Mouse (Mus musculus) natural killer cell, adult 2 months (primary cell): ENCODE measurements around the gene Bola1.
"Not testable (repeated sequence)": the region's sequence is repeated elsewhere in the genome, so short reads cannot be mapped to it uniquely, and the experiment has no call there.

ENCODE experiments used
- DNase-seq, 2 experiments: peaks; one replicate each; pipeline ENCODE4 v3.0.0; 2022; ENCODE audit warnings: low spot score in 2 of 2

Gene Bola1

GRCm38 (mm10) chr3:96226695-96227648 is 7.5 kb upstream of the Bola1 start:
- no peak for DNase-seq

DNA sequence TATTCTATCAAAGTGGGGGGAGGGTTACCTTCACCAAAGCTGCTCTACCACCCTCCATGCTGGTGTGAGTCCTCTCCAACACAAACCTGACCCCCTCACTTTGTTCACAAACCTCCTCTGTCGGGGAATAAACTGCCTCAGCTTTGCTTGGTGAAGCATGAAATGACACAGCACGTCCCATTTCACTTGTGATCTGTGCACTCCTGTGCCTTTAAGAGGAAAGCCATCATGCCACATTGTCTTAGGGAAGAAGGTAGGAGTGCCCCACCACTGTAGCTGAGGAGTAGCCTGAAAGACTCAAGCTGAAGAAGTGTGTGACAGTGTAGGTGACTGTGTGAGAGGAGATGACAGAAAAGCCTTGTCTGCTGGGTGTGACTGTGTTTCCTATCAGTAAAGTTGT is 5.9 kb upstream of the Bola1 start:
- no peak for DNase-seq

- DNase-seq: no peak
Measured at GRCm38 (mm10) chr3:96222774-96223173, 3.3 kb upstream of the Bola1 start.

GRCm38 (mm10) chr3:96221640-96222038 is 2.1 kb upstream of the Bola1 start:
- no peak for DNase-seq

DNA sequence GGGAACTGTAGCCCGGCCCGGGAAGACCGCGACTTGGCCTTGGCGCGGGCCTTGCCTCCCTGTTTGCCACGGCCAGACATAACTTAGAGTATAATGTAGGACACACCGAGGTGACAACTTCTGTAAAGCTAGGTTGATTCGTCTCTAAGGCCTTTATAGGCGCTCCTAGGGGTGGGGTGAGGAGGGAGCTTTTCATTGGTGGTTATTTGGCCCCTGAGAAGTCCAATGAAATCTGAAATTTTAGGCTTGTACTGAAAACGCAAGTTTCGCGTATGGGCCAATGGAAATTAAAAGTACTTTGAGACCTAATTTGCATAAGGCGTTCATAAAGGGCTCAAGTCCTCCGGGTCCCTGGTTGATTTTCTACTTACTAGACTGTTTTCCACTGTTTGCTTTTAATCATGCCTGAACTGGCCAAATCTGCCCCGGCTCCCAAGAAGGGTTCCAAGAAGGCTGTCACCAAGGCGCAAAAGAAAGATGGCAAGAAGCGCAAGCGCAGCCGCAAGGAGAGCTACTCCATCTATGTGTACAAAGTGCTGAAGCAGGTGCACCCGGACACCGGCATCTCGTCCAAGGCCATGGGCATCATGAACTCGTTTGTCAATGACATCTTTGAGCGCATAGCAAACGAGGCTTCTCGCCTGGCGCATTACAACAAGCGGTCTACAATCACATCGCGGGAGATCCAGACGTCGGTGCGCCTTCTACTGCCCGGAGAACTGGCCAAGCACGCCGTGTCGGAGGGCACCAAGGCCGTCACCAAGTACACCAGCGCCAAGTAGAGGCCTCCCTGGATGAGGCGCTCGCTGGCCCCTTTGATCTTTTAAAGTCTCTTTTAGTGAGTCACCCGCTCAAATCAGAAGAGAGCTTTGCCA is 1.5 kb upstream of the Bola1 start, which contains the start of the genes Hist2h2ac and Hist2h2be:
Gene Hist2h2ac (minus strand): TSS at position 116 of the 875 bp plus-strand sequence.
Gene Hist2h2be (plus strand): TSS at position 355 of the 875 bp plus-strand sequence.
- peak; percentile 84 to 88 for DNase-seq

DNA sequence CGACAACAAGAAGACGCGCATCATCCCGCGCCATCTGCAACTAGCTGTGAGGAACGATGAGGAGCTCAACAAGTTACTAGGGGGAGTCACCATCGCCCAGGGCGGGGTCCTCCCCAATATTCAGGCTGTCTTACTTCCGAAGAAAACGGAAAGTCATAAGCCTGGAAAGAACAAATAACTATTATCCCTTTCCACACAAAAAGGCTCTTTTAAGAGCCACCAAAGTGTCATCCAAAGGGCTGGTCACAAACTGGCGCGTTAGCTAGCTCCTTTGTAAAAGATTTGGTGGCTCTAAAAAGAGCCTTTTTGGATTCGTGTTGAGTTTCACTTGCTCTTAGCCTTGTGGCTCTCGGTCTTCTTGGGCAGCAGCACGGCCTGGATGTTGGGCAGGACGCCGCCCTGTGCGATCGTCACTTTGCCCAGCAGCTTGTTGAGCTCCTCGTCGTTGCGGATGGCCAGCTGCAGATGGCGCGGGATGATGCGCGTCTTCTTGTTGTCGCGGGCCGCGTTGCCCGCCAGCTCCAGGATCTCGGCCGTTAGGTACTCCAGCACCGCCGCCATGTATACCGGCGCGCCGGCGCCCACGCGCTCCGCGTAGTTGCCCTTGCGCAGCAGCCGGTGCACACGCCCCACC is 739 bp upstream of the Bola1 start:
- DNase-seq: not testable (repeated sequence)

DNA sequence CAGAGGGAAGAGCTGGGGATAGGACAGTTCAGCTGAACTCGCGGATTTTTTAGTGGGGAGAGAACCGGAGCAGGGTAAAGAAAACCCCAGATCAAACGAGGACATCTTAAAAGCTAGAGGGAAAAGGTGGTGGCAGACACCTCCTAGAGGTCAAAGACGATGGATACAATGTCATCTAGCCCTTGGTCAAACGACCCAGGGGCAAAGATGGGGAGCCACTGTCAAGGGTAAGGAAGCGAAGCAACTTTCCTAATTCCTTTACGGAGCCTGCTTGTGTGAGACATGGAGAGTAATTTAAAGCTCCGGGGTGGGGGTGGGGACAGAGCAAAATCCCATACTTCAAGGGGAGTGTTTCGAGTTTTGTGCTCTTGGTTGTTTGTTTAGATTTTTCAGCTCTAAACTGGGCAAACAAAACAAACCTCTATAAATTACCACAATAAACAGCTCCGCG is 293 bp downstream of the Bola1 start:
- peak; percentile 54 to 60 for DNase-seq

DNA sequence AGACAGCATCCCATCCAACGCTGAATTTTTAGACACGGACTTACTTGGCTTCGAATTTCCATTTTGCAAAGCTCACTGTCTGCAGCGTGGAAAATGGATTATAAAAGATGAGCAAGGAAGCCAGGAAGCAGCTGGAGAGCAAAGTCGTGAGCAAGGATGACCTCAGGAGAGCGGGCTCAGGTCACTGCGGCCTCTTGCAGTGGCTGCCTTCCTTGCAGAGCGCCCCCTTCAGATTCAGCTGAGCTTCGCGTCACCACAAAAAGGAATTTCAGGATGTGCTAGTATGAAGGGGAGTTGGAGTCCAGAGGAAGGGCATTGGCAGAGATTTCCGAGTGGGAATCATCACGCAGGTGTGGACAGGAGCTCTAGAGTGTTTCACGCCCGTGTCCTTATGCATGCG is 10.3 kb downstream of the Bola1 start:
- no peak for DNase-seq

- no peak for DNase-seq
Measured at GRCm38 (mm10) chr3:96207819-96208218, 11.7 kb downstream of the Bola1 start.

GRCm38 (mm10) chr3:96199731-96200130 is 19.8 kb downstream of the Bola1 start:
- peak in 1 of 2 experiments; percentile 22 for DNase-seq

DNA sequence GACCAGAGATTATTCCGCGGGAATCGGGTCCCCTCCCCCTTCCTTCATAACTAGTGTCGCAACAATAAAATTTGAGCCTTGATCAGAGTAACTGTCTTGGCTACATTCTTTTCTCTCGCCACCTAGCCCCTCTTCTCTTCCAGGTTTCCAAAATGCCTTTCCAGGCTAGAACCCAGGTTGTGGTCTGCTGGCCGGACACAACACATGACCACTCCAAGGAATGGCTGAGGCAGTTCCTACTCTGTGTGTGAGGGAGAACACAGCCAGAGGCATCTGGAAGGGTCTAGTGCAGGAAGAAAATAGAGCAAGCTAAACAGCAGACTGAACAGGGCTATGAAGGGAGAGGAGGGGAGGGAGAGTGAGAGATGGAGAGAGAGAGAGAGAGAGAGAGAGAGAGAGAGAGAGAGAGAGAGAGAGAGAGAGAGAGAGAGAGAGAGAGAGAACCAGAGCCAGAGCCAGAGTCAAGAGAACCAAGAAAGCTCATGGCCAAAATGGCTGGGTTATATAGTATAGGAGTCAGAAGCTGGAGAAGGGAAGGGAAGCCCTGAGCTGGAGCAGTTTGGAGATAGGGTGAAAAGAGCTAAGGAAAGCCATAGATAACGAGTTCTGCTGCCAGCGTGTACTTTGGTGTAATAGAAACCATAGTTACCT is 20.8 kb downstream of the Bola1 start:
- not testable (repeated sequence) for DNase-seq

GRCm38 (mm10) chr3:96198181-96198580 is 21.3 kb downstream of the Bola1 start:
- DNase-seq: peak; percentile 71

DNA sequence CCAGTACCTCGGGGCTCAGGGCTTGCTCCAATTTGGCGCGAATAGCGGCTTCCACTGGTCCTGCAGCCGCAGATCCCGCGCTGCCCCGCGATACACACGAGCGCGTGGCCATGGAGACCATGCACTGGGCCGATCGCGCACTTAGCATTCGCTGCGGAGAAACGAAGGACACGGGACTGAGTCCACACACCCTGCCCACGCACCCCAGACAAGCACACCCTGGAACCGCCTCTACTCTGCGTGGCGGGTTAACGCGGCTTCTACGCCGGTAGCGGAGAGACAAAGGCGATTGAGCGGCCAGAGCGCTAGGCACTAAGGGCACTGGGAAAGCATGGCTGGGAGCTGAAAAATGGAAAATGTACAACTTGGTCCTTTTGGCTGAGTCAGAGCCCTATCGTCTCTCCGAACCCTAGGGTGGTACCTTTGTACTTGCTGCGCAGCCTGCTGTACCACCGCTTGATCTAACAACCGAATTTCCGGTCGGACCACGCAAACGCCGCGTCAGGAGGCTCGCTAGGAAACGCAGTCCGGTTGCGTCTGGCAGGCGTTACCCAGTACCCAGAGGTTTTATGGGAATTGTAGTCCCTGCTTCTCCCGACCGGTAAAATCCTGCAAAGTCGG is 22.3 kb downstream of the Bola1 start:
- DNase-seq: peak; percentile 86 to 87

DNA sequence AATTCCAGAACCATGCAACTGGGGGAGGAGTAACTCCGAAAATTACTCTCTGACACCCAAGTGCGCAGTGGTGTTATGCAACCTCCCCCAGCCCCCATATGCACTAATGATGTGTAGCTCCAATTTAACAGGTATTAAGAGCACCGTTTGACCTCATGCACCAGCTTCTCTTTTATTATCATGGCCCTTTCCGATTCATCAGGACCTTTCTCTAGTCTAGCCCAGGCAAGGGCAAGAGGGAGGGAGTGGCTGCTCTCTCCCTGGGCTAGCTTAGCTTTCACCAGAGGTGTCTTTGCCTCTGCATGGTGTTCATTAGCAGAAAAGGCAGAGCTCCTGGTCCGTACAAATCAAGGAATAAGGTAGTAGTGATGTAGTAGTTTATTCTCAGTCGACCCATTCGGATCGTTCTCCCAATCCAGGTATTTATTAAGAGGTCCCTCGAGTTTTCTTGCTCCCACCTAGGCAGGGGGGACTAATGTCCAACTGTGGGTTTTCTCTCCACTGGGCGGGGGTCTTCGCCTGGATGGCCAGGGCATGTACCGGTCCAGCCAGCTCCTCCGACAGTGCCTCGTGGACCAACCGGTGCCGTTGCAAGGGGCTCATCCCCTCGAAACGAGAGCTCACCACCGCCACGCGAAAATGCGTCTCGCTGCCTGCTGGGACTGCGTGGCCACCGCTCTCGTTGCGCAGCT is 22.9 kb downstream of the Bola1 start:
- DNase-seq: no peak

DNA sequence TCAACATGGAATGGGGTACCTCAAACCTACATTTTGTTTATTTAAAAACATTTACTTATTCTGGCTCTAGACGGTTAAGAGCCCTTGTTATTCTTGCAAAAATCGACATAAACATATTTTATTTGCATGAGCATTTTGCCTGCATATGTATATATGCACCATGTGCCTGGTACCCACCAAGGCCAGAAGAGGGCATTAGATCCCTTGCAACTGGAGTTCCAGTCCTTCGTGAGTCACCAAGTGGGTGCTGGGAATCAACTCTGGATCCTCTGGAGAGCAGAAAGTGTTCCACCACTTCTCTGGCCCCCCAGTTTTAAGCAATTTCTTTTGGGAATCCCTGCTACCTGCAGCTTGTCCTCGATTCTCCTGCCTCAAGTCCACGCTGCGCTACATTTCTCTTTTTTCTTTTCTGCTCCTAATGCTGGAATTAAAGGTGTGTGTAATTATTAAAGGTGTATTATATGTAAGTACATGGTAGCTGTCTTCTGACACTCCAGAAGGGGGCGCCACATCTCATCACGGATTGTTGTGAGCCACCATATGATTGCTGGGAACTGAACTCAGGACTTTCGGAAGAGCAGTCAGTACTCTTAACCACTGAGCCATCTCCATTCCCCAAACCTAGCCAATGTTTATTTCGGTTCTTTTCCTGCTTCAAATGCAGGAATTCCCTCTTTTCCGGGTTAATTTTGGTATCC is 23.7 kb downstream of the Bola1 start:
- DNase-seq: no peak

GRCm38 (mm10) chr3:96194966-96195365 is 24.5 kb downstream of the Bola1 start:
- DNase-seq: no peak

DNA sequence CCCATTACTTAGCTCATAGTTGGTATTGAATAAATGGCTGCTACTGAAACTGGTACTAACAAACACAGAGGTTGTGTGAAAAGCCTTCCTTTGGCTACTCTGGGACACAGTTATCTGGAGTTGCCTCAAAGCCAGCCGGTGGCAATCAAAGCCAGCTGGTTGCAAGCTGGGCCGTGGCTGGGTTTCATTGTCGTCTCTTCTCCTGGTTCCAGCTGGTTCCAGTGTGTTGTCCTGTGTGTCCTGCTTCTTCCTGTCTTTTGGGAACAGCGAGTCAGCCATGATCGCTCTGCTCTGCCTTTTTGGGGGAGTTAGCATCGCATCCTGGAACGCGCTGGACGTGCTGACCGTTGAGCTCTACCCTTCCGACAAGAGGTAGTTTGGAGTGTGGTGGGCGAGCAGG is 26.5 kb downstream of the Bola1 start:
- no peak for DNase-seq

DNA sequence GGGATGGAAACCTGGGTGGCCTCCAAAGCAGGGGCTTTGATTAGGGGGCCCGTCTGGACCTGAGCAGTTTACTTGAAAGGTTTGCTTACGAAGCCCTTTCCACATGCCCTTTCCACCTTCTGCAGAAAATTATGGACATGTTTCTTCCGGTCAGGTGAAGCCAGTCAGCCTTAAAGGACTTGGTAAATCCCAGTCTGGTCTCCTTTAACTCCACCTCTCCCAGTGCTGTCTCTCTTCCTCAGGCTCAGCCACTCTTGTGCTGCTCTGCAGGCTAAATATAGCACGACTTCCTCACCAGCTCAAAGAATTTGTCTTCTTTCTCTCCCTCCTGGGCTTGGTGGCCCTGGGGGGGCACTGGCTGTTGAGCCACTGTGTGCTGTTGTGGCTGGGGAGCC is 37.1 kb downstream of the Bola1 start:
- no peak for DNase-seq
